Mouse (Mus musculus) forebrain, postnatal 0 days (tissue): ENCODE data around the gene Ifnl3. TPM values are rescaled to one million over a fixed set of nuclear protein-coding genes. Genes with fewer than 3 reads are reported as not detected.
"Not testable (repeated sequence)": the region's sequence is repeated elsewhere in the genome, so short reads cannot be mapped to it uniquely, and the experiment has no call there.

ENCODE experiments used
- ATAC-seq: fragments of 200-750 bp; cut with Nextera tagmentation; 2 replicates; pipeline ENCODE4 v1.8.0; 2017; ENCODE audit warnings: mild to moderate bottlenecking, moderate library complexity
- DNase-seq: peaks from one replicate; pipeline ENCODE4 v3.0.0-alpha.2; 2015
- H3K27ac ChIP-seq: fragments of 300-500 bp; sonication (generic); 2 replicates; pipeline ENCODE4 v1.5.1; 2014; ENCODE audit warnings: low read depth, mild to moderate bottlenecking, antibody characterized with exemption, low read length, moderate library complexity, mixed read lengths
- H3K27me3 ChIP-seq: fragments of 300-500 bp; sonication (generic); 2 replicates; pipeline ENCODE4 v1.6.1; 2014; ENCODE audit warnings: mild to moderate bottlenecking, low read length, mixed read lengths; ENCODE audit not compliant: insufficient read depth
- H3K36me3 ChIP-seq: fragments of 300-500 bp; sonication (generic); 2 replicates; pipeline ENCODE4 v1.6.1; 2014; ENCODE audit warnings: mild to moderate bottlenecking, moderate library complexity; ENCODE audit not compliant: insufficient read depth
- H3K4me1 ChIP-seq: fragments of 300-500 bp; sonication (generic); 2 replicates; pipeline ENCODE4 v1.6.1; 2014; ENCODE audit warnings: antibody characterized with exemption; ENCODE audit not compliant: insufficient read depth
- H3K4me2 ChIP-seq: fragments of 300-500 bp; sonication (generic); 2 replicates; pipeline ENCODE4 v1.6.1; 2014; ENCODE audit warnings: low read depth, mild to moderate bottlenecking, moderate library complexity
- H3K4me3 ChIP-seq: fragments of 300-500 bp; sonication (generic); 2 replicates; pipeline ENCODE4 v1.5.1; 2014; ENCODE audit warnings: low read depth, low read length, mixed read lengths
- H3K9ac ChIP-seq: fragments of 300-500 bp; sonication (generic); 2 replicates; pipeline ENCODE4 v1.6.1; 2014; ENCODE audit warnings: mild to moderate bottlenecking
- H3K9me3 ChIP-seq: fragments of 300-500 bp; sonication (generic); 2 replicates; pipeline ENCODE4 v1.6.1; 2016; ENCODE audit warnings: low read length
- CTCF ChIP-seq: sonication (generic); IDR thresholded peaks from 2 replicates; pipeline ENCODE4 v1.5.1; 2016; ENCODE audit warnings: antibody characterized with exemption, control low read depth, low read depth
- WGBS: fragments of 180-500 bp; shearing (Covaris S2); extraction: QIAGEN DNeasy Blood & Tissue Kit; methylation state at CpG from one replicate; pipeline ENCODE4 v1.1.7; 2014; 5-methylcytosine and 5-hydroxymethylcytosine counted together
- polyA plus RNA-seq: library from polyadenylated mRNA; unstranded; fragments of >200 nt; fragmentation: Nextera tagmentation; extraction: Ambion mirVana; gene quantifications from 2 replicates; pipeline ENCODE4 v1.2.1, GENCODE M21; 2015
- total RNA-seq: library from RNA; depleted of rRNA; stranded (reverse); fragments of >200 nt; gene quantifications from 2 replicates; pipeline ENCODE4 v1.2.3, GENCODE M21; 2014

The Ifnl3 gene
- total and polyA plus RNA-seq, 2 experiments from 2014 or later = not detected

DNA sequence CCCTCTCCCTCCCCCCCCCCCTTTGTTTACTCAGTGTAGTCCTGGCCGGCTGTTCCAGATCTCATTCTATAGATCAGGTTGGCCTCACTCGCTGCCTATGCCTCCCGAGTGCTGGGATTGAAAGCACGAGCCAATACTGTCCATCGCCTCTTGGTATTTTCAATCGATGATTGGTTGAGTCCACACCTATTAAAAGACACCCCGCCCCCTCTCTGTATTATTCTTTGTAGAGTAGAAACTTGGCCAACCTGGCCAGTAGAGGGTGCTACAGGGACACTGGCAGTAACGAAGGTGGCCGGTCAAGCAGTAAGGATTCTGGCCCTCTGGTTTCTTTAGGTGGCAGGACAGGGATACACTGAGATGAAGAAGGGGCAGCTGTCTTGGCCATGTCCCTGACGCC is 32.2 kb upstream of the Ifnl3 start:
- Histone ChIP-seq H3K4me2 (no peak overlapping the region), H3K27me3 (no peaks in the 10 kb centered on the region; the same call in 1 of the 2 replicates), H3K4me1 (no peaks in the 10 kb centered on the region), H3K36me3 (no peaks in the 10 kb centered on the region), H3K9me3 (no peaks in the 10 kb centered on the region), H3K27ac (no peak overlapping the region), H3K4me3 (no peak overlapping the region), H3K9ac (no peak overlapping the region)
- DNase-seq = no peak
- ATAC-seq = no peak
- peak; percentile 45 for TF ChIP-seq CTCF
- 4% methylated on average over 10 of the region's 10 CpGs for WGBS

DNA sequence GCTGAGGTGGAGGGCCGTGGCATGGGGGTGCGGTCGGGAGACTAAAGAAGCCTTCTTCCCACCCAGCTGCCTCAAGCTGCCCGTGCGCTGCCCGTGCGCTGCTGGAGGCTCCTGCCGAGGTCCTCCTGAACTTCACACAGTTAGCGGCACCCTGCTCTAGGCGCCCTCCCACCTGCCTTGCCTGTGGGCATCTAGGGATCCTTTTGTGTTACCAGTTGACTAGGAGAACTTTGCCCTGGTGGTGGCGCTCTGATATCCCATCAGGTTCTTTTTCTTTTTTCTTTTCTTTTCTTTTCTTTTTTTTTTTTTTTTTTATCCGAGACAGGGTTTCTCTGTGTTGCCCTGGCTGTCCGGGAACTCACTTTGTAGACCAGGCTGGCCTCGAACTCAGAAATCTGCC is 31.7 kb upstream of the Ifnl3 start:
- WGBS = 40% methylated on average over 14 of the region's 14 CpGs
- Histone ChIP-seq H3K4me3 (no peak overlapping the region), H3K9ac (no peak overlapping the region), H3K36me3 (no peaks in the 10 kb centered on the region), H3K4me1 (no peaks in the 10 kb centered on the region), H3K9me3 (no peaks in the 10 kb centered on the region), H3K27ac (no peak overlapping the region), H3K4me2 (no peak overlapping the region), H3K27me3 (no peaks in the 10 kb centered on the region; the same call in 1 of the 2 replicates)
- no peak for TF ChIP-seq CTCF
- no peak for ATAC-seq
- DNase-seq = no peak

DNA sequence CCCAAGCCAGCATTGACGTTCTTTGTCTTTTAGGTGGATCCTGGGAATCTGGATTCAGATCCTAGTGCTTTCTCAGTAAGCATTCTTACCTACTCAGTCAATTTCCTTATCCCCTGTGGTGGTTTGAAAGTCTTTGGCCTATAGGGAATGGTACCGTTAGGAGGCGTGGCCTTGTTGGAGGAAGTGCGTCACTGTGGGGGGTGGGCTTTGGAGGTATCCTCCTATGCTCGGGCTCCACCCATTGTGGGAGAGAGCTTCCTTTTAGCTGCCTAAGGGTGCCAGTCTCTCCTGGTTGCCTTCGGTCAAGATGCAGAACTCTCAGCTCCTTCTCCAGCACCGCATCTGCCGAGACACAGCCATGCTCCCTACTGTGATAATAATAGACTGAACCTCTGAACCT is 30.3 kb upstream of the Ifnl3 start:
- no peak for TF ChIP-seq CTCF
- no peak for DNase-seq
- H3K4me3 ChIP-seq = no peak overlapping the region
- no peaks in the 10 kb centered on the region for H3K36me3 ChIP-seq
- H3K27ac ChIP-seq = no peak overlapping the region
- H3K9me3 ChIP-seq = no peaks in the 10 kb centered on the region
- ATAC-seq = no peak
- no peak overlapping the region for H3K4me2 ChIP-seq
- H3K27me3 ChIP-seq = no peaks in the 10 kb centered on the region; the same call in 1 of the 2 replicates
- no peak overlapping the region for H3K9ac ChIP-seq
- WGBS = 87% methylated on average over 8 of the region's 8 CpGs
- no peaks in the 10 kb centered on the region for H3K4me1 ChIP-seq

DNA sequence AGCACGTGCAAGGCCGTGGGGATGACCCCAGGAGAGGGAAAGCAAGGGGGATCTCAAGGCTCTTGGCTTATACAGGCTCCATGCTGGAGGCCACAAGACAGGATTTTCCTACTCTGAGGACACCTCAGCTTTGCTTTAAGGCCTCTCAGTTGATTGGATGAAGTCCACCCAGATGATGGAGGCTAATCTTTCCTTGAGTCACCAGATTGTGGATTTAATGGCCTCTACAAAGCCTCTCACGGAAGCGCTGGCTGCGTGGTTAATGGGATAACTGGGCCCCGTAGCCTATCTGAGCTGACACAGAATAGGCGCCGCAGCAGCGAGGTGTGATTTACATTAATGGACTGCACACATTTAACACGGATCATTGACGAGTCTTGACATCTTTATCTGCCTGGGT is 27.2 kb upstream of the Ifnl3 start:
- TF ChIP-seq CTCF = no peak
- no peak for ATAC-seq
- Histone ChIP-seq H3K4me1 (no peaks in the 10 kb centered on the region), H3K36me3 (no peaks in the 10 kb centered on the region), H3K4me2 (no peak overlapping the region), H3K9me3 (no peaks in the 10 kb centered on the region), H3K27me3 (no peaks in the 10 kb centered on the region), H3K9ac (no peak overlapping the region), H3K27ac (no peak overlapping the region), H3K4me3 (no peak overlapping the region)
- DNase-seq = no peak
- WGBS = 64% methylated on average over 11 of the region's 11 CpGs

DNA sequence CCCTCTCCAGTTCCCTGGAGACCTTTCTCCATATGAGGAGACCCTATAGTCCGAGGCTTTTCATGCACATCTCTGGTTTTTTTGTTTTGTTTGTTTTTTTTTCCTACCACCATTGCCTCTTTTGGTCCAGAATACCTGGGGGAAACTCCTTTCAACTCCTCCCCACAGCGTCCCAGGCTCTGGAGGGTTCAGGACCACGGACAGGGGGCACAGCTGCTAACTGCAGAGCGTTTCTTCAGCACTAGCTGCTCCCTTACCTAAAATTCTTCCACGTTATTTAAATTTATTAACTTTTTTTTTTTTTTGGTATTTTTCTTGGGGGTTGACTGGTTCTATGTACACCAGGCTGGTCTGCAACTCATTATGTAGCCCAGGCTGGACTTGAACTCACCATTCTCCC is 17.1 kb upstream of the Ifnl3 start:
- no peak for TF ChIP-seq CTCF
- WGBS = 8% methylated on average over 5 of the region's 5 CpGs
- H3K27me3 ChIP-seq = no peaks in the 10 kb centered on the region
- H3K4me3 ChIP-seq = no peak overlapping the region
- ATAC-seq = no peak
- no peak overlapping the region for H3K27ac ChIP-seq
- no peak for DNase-seq
- H3K4me1 ChIP-seq = no peaks in the 10 kb centered on the region
- no peak overlapping the region for H3K9ac ChIP-seq
- H3K36me3 ChIP-seq = no peaks in the 10 kb centered on the region
- H3K4me2 ChIP-seq = no peak overlapping the region
- no peaks in the 10 kb centered on the region for H3K9me3 ChIP-seq

DNA sequence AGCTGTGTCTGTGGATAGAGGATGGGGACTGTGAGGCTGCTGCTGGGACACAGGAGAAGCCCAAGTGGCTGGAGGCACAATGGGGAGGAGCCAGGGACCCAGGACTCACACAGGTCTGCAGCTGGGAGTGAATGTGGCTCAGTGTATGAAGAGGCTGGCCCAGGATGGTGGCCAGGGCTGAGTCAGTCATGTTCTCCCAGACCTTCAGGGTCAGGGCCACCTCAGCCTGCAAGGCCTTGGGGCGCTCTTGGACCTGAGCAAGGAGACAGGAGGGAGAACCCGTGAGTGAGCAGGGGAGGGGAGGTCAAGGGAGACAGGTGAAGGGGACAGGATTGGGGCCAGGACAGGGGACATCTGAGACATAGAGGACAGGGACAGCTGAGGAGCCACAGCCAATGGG is 13.5 kb upstream of the Ifnl3 start:
- not testable (repeated sequence) for H3K36me3 ChIP-seq, H3K9ac ChIP-seq, H3K4me2 ChIP-seq, ATAC-seq, H3K4me3 ChIP-seq, DNase-seq, H3K27me3 ChIP-seq, H3K27ac ChIP-seq, H3K9me3 ChIP-seq, H3K4me1 ChIP-seq
- no CpG with 5 or more reads among the region's 2 CpGs for WGBS

DNA sequence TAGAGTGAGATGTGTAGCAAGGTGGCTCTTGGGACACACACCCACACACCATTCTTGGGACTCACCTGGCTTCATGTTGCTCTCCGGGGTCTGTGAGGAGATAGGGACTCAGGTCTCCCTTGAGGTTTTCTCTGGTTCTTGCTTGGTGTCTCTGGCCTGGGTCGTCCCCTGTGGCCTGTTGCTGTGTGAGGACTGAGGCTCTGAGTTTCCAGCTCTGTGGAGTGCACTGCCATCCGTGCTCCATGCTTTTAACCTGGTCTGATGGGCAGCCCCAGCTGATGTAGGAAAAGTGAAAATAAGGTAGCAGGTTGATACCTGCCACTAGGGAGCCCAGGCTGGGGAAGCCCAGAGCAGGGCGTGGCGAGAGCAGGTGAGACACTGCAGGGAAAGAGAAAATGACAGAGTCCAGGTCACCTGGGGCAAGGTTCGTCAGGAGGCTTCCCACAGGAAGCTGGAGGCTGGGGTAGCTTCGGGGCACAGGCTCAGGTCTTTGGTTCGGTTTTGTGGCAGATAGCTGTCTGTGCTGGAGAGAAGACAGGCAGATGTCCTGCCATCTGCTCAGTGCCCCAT is 12.1 kb upstream of the Ifnl3 start, which contains the start of gene Ifnl2:
Gene Ifnl2, minus strand, starts transcription at position 51 of the 570 bp plus-strand sequence.
- H3K9me3 ChIP-seq, H3K36me3 ChIP-seq, H3K4me1 ChIP-seq, H3K9ac ChIP-seq, DNase-seq, ATAC-seq, H3K4me2 ChIP-seq, H3K27ac ChIP-seq, H3K4me3 ChIP-seq, H3K27me3 ChIP-seq: not testable (repeated sequence)
- 65% methylated on average over 8 of the region's 8 CpGs for WGBS

- H3K4me3 ChIP-seq = no peak overlapping the region
- ATAC-seq = no peak
- no peak for DNase-seq
- H3K4me1 ChIP-seq = no peaks in the 10 kb centered on the region
- no peak overlapping the region for H3K9ac ChIP-seq
- no peaks in the 10 kb centered on the region for H3K27me3 ChIP-seq
- no peak overlapping the region for H3K4me2 ChIP-seq
- TF ChIP-seq CTCF = no peak
- H3K36me3 ChIP-seq = no peaks in the 10 kb centered on the region
- no peak overlapping the region for H3K27ac ChIP-seq
- no peaks in the 10 kb centered on the region for H3K9me3 ChIP-seq
- 71% methylated on average over 8 of the region's 8 CpGs for WGBS
These were observed 11.2 kb upstream of the Ifnl3 start for GRCm38 (mm10) chr7:28511441-28511840.
